Mouse (Mus musculus) kidney, postnatal 4 days (tissue): ENCODE measurements at regions not wholly inside any gene's neighbourhood (a gene's known extent, or its start where the extent isn't known, plus 50 kb on each side); places are given as distances from the start of the nearest gene placed in this dataset.

Source experiments
- DNase-seq, 2 experiments: peaks; one replicate each; pipeline ENCODE4 v3.0.0; 2021; ENCODE audit warnings: mixed read lengths in 2 of 2

- DNase-seq, result no peak
Measured at GRCm38 (mm10) chr6:10354135-10354534, 1405.9 kb downstream of the Nxph1 start.

GRCm38 (mm10) chr6:10365138-10365537 is 1416.9 kb downstream of the Nxph1 start:
- no peak for DNase-seq

- no peak for DNase-seq
Measured at GRCm38 (mm10) chr6:10374468-10374867, 1426.2 kb downstream of the Nxph1 start.

GRCm38 (mm10) chr6:10424636-10425035 is 1476.4 kb downstream of the Nxph1 start:
- DNase-seq, result no peak

DNA sequence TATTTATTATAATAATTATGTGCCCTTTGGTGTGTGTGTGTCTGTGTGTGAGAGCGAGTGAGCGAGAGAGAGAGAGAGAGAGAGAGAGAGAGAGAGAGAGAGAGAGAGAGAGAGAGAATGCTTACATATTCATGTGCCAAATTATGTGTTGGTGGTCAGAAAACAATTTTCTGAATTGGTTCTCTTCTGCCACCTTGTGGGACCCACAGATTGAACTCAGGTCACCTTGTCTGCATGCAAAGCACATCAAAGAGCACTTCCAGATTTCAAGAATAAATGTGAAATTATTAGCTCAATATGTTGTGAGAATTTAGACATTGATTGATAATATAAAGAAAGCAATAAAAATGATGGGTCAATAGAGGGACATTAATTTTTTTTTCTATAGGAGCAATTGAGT is 1477.3 kb downstream of the Nxph1 start:
- DNase-seq, result peak in 1 of 2 experiments; percentile 2

DNA sequence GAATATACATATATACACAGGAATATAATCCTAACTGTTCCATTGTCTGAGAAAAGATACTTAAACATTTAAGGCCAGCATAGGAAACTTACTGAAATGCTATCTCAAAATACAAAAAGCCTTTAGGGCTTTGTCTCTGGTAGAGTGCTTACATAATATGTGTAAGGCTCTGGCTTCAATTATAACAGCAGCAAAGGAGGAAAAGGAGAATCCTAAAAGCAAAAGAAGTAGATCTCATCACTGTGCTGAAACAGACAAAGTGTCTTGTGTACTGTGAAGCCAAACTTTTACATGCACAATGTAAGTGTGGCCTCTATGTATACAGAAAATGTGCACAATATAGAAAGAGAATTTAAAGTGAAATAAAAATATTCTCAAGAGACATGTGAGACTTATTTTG is 1464.1 kb downstream of the Ndufa4 start:
- no peak for DNase-seq

DNA sequence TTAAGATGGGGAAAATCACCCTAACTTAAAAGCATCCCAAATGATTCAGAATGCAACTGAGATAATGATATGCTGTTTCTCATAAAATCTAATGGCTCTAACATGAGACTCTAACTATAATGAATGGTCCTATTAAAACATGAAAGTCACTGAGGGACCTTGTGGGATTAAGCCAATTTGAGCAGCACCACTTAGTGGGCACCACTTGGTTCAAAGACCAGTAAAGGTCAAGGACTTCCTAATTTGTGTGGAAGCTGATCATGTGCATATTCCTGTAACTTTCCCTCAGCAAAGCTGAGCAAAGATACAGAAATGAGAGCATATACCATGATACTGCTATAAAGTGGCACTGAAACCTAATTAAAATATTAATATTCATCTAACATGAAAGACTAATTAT is 1451.3 kb downstream of the Ndufa4 start:
- DNase-seq, result no peak

DNA sequence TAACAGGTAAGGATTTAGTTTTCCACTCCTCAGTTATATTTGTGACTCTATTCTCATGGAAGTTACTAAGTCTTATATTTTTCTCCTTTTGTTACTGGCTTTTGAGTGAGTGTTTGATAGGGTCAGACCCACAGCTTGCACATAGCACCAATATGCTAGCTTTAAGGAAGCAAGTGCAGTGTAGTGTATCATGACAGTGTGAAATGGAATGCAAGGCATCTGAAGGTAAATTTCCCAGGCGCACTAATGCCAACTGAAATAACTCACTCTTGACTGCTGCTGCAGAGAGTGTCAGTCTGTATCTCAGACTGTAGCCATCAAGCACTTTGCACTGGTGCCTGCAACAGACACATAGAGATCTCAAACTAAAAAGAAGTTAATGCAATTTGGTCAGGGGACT is 1438.3 kb downstream of the Ndufa4 start:
- peak in 1 of 2 experiments; percentile 3 for DNase-seq
